Mouse (Mus musculus) frontal cortex, adult (tissue): ENCODE measurements at regions not wholly inside any gene's neighbourhood (a gene's known extent, or its start where the extent isn't known, plus 50 kb on each side); places are given as distances from the start of the nearest gene placed in this dataset.

Source experiments
- ATAC-seq: cut with Nextera tagmentation; 2 replicates; pipeline ENCODE4 v1.9.2; 2017; ENCODE audit warnings: mild to moderate bottlenecking, moderate library complexity, mixed read lengths; ENCODE audit not compliant: low TSS enrichment

DNA sequence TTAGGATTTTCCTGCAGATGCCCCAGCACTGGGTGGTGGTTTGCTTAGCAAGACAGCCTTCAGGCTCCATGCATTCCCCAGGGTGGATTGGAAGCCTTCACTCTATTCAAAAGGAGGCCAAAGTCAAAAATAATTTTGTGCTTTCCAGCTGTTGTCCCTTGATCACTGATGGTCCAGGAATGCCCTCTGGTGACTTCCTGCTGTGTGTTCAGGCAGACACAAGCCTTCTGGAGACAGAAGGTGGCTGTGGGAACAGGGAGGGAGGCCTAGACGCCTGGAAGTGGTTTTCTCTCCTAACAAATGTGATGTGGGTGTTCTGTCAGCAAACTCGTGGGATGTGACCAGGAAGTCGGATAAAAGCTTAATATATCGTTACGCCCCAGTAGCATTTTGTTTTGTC lies 81.3 kb downstream of the Atp6ap1l start:
- ATAC-seq, result peak; percentile 64; the same call in 1 of the 2 replicates

GRCm38 (mm10) chr13:90821898-90822297 lies 83.3 kb downstream of the Atp6ap1l start:
- ATAC-seq, result no peak

GRCm38 (mm10) chr13:90820453-90820852 lies 84.7 kb downstream of the Atp6ap1l start:
- no peak for ATAC-seq

GRCm38 (mm10) chr13:90819934-90820333 lies 85.2 kb downstream of the Atp6ap1l start:
- ATAC-seq, result no peak

DNA sequence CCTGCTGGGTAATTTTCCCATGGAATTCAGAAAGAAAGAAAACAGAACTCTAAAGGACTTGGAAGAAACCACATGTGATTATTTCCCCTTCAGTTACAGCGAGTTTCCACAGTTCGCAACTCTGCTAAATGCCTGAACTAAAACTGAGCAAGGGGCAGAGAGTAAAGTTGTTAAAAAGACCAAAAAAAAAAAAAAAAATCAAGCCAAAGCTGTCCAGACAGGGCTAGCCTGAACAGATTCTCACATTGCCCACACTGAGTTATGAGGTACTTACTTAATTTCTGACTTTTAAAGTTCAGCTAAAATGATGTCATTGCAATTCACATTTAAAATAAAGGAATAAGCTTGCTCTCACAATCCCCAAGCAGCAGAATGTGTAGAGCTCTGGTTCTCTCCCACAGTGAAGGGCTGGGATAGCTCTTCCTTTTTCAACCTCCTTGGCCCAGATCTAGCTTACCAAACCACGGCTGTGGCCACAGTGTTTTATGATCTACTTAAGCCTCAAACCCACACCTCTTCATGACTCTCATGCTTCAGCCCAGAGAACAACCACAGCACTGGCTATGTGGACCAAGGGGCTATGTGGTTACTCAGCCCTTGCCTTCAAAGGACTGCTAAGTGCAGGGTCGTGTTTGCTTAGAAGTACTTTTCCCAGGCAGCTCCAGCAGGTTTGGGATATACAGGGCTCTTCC lies 90.8 kb downstream of the Atp6ap1l start:
- ATAC-seq, result no peak

DNA sequence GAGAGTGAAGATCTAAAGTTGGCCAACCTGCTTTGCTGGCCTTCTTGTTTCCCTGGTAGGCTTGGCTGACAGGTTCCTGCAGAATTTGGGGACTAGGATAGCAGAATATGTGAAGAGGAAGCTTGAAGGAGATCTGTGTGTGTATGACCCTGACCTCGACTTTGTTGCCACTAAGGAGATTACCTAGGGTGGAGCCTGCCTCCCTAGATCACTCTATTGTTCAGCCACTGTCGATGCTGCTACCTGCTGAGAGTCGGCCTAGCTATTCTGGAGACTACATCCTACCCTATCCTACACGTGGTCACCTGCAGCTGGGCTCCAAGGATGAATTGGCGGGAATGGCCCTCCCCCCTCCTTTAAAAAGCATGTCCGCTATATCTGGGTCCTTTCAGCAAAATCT lies 95.1 kb downstream of the Atp6ap1l start:
- ATAC-seq, result no peak

GRCm38 (mm10) chr13:90799641-90800040 lies 105.5 kb downstream of the Atp6ap1l start:
- ATAC-seq, result no peak

DNA sequence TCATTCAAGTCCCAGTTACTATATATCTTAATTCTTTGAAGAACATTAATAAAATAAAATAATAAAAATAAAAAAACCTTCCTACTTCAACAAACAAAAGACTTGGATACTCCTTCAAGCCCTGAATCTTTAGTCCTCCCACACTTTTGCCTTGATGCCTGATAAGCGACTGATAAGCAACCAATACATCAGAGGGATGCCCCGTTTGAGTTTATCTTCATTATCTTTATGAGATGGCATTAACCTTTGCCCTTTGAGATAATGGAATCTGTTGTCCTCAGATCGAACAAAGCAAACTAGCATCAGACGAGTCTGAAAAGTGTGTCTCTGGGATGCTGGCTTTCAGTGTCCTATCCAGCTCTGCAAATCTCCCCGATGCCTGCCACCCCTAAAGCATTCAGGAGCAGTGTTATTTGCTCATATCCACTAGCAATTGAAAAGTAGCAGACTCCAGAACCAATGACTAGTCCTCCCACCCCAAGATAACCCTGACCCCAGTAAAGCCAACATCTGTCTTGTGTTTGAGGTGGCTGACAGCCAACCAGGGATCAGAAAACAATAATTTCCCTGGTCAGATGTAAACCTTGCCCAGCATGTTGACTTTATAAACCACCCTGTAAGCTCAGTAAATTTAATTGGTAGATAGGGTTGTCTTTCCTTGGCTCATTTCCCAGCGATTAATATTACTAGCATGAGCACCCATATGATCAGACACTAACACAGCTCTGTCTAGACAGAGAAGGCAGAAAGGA lies 106.2 kb downstream of the Atp6ap1l start:
- no peak for ATAC-seq

GRCm38 (mm10) chr13:90798381-90798780 lies 106.8 kb downstream of the Atp6ap1l start:
- no peak for ATAC-seq

- no peak for ATAC-seq
Measured at GRCm38 (mm10) chr13:90797209-90797608, 107.9 kb downstream of the Atp6ap1l start.

DNA sequence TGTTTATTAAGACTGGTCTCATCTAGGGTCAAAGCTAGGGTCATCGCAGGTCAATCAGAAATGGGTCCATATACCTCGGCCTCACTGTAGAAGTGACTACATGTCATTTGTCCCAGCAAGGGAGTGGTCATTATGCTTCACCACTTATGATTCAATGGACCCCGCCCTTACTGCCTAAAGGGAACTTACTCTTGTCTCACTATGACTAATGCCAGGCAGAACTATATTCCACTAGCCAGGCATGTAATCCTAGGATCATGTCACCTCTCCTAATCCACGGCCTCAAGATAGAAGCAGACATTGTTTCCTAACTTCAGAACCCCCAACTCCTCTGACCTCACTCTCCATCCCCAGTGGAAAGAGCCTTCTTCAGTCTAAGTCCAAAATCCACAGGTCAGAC lies 108.3 kb downstream of the Atp6ap1l start:
- ATAC-seq, result no peak

DNA sequence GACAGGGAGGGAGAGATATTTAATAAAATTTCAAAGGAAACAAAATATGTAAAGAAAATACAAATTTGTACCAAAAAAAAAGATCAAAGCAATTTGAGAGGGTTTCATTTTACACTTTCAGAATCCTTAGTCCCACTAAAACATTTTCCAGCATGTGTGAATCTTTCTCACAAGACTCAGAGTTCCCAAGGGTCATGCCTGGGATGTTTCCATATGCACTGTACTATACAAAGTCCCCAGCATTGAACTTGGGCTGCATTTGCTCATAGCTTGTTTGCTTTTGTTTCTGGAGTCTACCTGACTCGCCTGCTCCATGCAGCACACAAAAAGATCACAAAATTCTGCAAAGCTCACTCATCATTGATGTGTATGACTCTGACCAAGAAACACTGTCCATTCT lies 122.7 kb downstream of the Atp6ap1l start:
- ATAC-seq, result no peak

GRCm38 (mm10) chr13:90781974-90782373 lies 123.2 kb downstream of the Atp6ap1l start:
- no peak for ATAC-seq

DNA sequence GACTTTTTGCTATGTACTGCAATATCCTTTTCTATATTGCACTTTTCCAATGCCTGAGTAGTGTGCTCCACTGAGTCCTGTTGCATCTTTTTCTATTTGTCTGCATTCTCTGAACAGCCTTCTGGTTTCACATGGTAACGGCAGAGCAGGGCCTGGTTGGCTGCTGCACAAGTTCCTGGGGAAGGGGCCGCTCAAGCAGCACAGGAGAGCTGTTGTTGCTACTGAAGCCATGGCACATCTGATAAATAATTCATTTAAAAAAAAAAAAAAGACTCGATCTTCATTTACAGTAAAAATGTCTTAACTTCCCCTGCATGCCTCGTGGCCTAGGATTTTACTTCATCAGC lies 127.2 kb downstream of the Atp6ap1l start:
- ATAC-seq, result no peak

GRCm38 (mm10) chr13:90777123-90777951 lies 127.8 kb downstream of the Atp6ap1l start:
- no peak for ATAC-seq

- no peak for ATAC-seq
Measured at GRCm38 (mm10) chr13:90762154-90762553, 143.0 kb downstream of the Atp6ap1l start.

GRCm38 (mm10) chr13:90760516-90761050 lies 144.6 kb downstream of the Atp6ap1l start:
- ATAC-seq, result no peak

- ATAC-seq, result no peak
Measured at GRCm38 (mm10) chr13:90754451-90754850, 150.7 kb downstream of the Atp6ap1l start.

- ATAC-seq, result no peak
Measured at GRCm38 (mm10) chr13:90749741-90750140, 155.4 kb downstream of the Atp6ap1l start.

GRCm38 (mm10) chr13:90745063-90745462 lies 160.1 kb downstream of the Atp6ap1l start:
- no peak for ATAC-seq

GRCm38 (mm10) chr13:90742615-90743402 lies 162.3 kb downstream of the Atp6ap1l start:
- ATAC-seq, result no peak
